Mouse (Mus musculus) C2C12 (cell line): ENCODE measurements around the gene Mroh7. TPM values are rescaled to one million over a fixed set of nuclear protein-coding genes. Genes with fewer than 3 reads are reported as not detected.

Experiments
- H3K27me3 ChIP-seq: one replicate; pipeline ENCODE4 v1.6.1; 2011; ENCODE audit not compliant: control insufficient read depth, insufficient read depth, insufficient read length
- H3K36me3 ChIP-seq: one replicate; pipeline ENCODE4 v1.6.1; 2011; ENCODE audit not compliant: control insufficient read depth, insufficient read depth
- H3K4me3 ChIP-seq: one replicate; pipeline ENCODE4 v1.5.1; 2011; ENCODE audit warnings: mild to moderate bottlenecking, control low read depth; ENCODE audit not compliant: poor library complexity, insufficient read depth, severe bottlenecking
- H3K79me2 ChIP-seq: one replicate; pipeline ENCODE4 v1.6.1; 2011; ENCODE audit not compliant: control insufficient read depth, insufficient read depth
- H3K79me3 ChIP-seq: one replicate; pipeline ENCODE4 v1.6.1; 2011; ENCODE audit warnings: low read depth, control low read depth
- H3ac ChIP-seq: one replicate; pipeline ENCODE3; 2011; ENCODE audit warnings: low read depth; ENCODE audit not compliant: control insufficient read depth, insufficient read length
- CEBPB ChIP-seq: IDR thresholded peaks from one replicate; pipeline ENCODE4 v1.6.1; 2011; ENCODE audit warnings: low read depth, mild to moderate bottlenecking, control low read depth, moderate library complexity
- CTCF ChIP-seq: IDR thresholded peaks from one replicate; pipeline ENCODE4 v1.5.1; 2011; ENCODE audit not compliant: control insufficient read depth, insufficient read depth, insufficient read length
- FOSL1 ChIP-seq: IDR thresholded peaks from one replicate; pipeline ENCODE4 v1.8.0; 2011; ENCODE audit warnings: mild to moderate bottlenecking, low read length; ENCODE audit not compliant: poor library complexity, insufficient read depth, severe bottlenecking
- MAX ChIP-seq: IDR thresholded peaks from one replicate; pipeline ENCODE4 v1.6.1; 2011; ENCODE audit warnings: mild to moderate bottlenecking, control low read depth
- MYOD1 ChIP-seq: IDR thresholded peaks from one replicate; pipeline ENCODE4 v1.6.1; 2011; ENCODE audit warnings: low read depth; ENCODE audit not compliant: control insufficient read depth, insufficient read length
- MYOG ChIP-seq: IDR thresholded peaks from one replicate; pipeline ENCODE4 v1.6.1; 2011; ENCODE audit not compliant: control insufficient read depth, insufficient read length; ENCODE audit errors: extremely low read depth
- USF1 ChIP-seq: IDR thresholded peaks from one replicate; pipeline ENCODE4 v1.6.1; 2011; ENCODE audit warnings: low read depth, mild to moderate bottlenecking, control low read depth, moderate library complexity
- polyA plus RNA-seq: library from polyadenylated mRNA; unstranded; fragments of >200 nt; fragmentation: generic; extraction: Trizol; gene quantifications from one replicate; pipeline ENCODE4 v1.2.1, GENCODE M21; 2012; ENCODE audit warnings: missing spikeins

Mroh7 gene
- polyA plus RNA-seq, 1 experiment, result not detected

GRCm38 (mm10) chr4:106655681-106656080 lies 75.0 kb downstream of the Mroh7 start:
- Histone ChIP-seq H3ac (no peak overlapping the region), H3K4me3 (no peak overlapping the region), H3K79me2 (peaks cover 13% of the 10 kb centered on the region), H3K27me3 (no peaks in the 10 kb centered on the region), H3K79me3 (peaks cover 1% of the 10 kb centered on the region), H3K36me3 (no peaks in the 10 kb centered on the region)
- no peak for TF ChIP-seq FOSL1
- TF ChIP-seq USF1, result no peak
- no peak for TF ChIP-seq MYOD1
- no peak for TF ChIP-seq MYOG
- TF ChIP-seq CTCF, result no peak
- TF ChIP-seq CEBPB, result no peak
- TF ChIP-seq MAX, result no peak

- Histone ChIP-seq H3K4me3 (no peak overlapping the region), H3K79me3 (peaks cover 1% of the 10 kb centered on the region)
These were observed 77.7 kb downstream of the Mroh7 start for GRCm38 (mm10) chr4:106653051-106653450.

GRCm38 (mm10) chr4:106652546-106652945 lies 78.2 kb downstream of the Mroh7 start:
- no peak overlapping the region for H3ac ChIP-seq
- H3K79me2 ChIP-seq, result peaks cover 13% of the 10 kb centered on the region
- no peak overlapping the region for H3K4me3 ChIP-seq
- H3K79me3 ChIP-seq, result peaks cover 1% of the 10 kb centered on the region
- H3K36me3 ChIP-seq, result no peaks in the 10 kb centered on the region
- no peaks in the 10 kb centered on the region for H3K27me3 ChIP-seq
- TF ChIP-seq MAX, result no peak
- TF ChIP-seq MYOG, result no peak
- TF ChIP-seq CTCF, result no peak
- no peak for TF ChIP-seq FOSL1
- TF ChIP-seq CEBPB, result no peak
- TF ChIP-seq MYOD1, result no peak
- TF ChIP-seq USF1, result no peak

More at GRCm38 (mm10) chr4:106653051-106653450, 77.7 kb downstream of the Mroh7 start:
- Histone ChIP-seq H3ac (no peak overlapping the region), H3K36me3 (no peaks in the 10 kb centered on the region), H3K79me2 (peaks cover 13% of the 10 kb centered on the region), H3K27me3 (no peaks in the 10 kb centered on the region)
- no peak for TF ChIP-seq MYOD1
- TF ChIP-seq MYOG, result no peak
- no peak for TF ChIP-seq CTCF
- TF ChIP-seq MAX, result no peak
- TF ChIP-seq FOSL1, result no peak
- no peak for TF ChIP-seq CEBPB
- TF ChIP-seq USF1, result no peak

- peak within 1 kb of the TSS; percentile 56 for H3K4me3 ChIP-seq
- H3K79me3 ChIP-seq, result peaks cover 1% of the 10 kb centered on the region
- H3K79me2 ChIP-seq, result peaks cover 13% of the 10 kb centered on the region
- no peak for TF ChIP-seq FOSL1
- H3K36me3 ChIP-seq, result no peaks in the 10 kb centered on the region
- H3K27me3 ChIP-seq, result no peaks in the 10 kb centered on the region
- peak within 1 kb of the TSS; percentile 79 for H3ac ChIP-seq
These were observed 79.7 kb downstream of the Mroh7 start, which contains the start of gene Pars2 for GRCm38 (mm10) chr4:106650833-106651527. Gene Pars2, plus strand, starts transcription at chr4:106651069.

- H3ac ChIP-seq, result no peak overlapping the region
- no peak for TF ChIP-seq FOSL1
- no peak for TF ChIP-seq USF1
- no peak for TF ChIP-seq CTCF
- no peak for TF ChIP-seq CEBPB
- no peak for TF ChIP-seq MAX
- no peak for TF ChIP-seq MYOG
- TF ChIP-seq MYOD1, result no peak
- no peaks in the 10 kb centered on the region for H3K36me3 ChIP-seq
- no peak overlapping the region for H3K4me3 ChIP-seq
- peaks cover 23% of the 10 kb centered on the region for H3K27me3 ChIP-seq
- peaks cover 11% of the 10 kb centered on the region for H3K79me2 ChIP-seq
- peaks cover 1% of the 10 kb centered on the region for H3K79me3 ChIP-seq
These were observed 83.6 kb downstream of the Mroh7 start for GRCm38 (mm10) chr4:106647137-106647536.

- no peak overlapping the region for H3K4me3 ChIP-seq
- TF ChIP-seq MYOG (no peak), USF1 (no peak), MYOD1 (no peak), CEBPB (no peak), MAX (no peak), CTCF (no peak), FOSL1 (no peak)
- no peaks in the 10 kb centered on the region for H3K36me3 ChIP-seq
- no peak overlapping the region for H3ac ChIP-seq
- H3K27me3 ChIP-seq, result peaks cover 25% of the 10 kb centered on the region
- no peaks in the 10 kb centered on the region for H3K79me3 ChIP-seq
- H3K79me2 ChIP-seq, result no peaks in the 10 kb centered on the region
These were observed 84.9 kb downstream of the Mroh7 start for GRCm38 (mm10) chr4:106645797-106646196.
